Mouse (Mus musculus): ENCODE results near the gene Gm49711. TPM values are rescaled to one million over a fixed set of nuclear protein-coding genes. Genes with fewer than 3 reads are reported as not detected.
"Not testable (repeated sequence)": the region's sequence is repeated elsewhere in the genome, so short reads cannot be mapped to it uniquely, and the experiment has no call there.

Gene Gm49711
- polyA plus RNA-seq, 1 experiment: not detected

- Histone ChIP-seq H3K27ac (ENCODE audit: insufficient read depth, low read length) (no peak overlapping the region), H3K4me3 (ENCODE audit: insufficient read depth, low read length) (no peak overlapping the region), H3K4me1 (ENCODE audit: control insufficient read depth, insufficient read depth, low read length) (no peaks in the 10 kb centered on the region)
- TF ChIP-seq POLR2A (IDR thresholded peaks at IDR 0.05; ENCODE audit: low read depth, low read length): no peak
- TF ChIP-seq CTCF (IDR thresholded peaks at IDR 0.05; ENCODE audit: borderline replicate concordance, insufficient read depth, low read length): no peak
Measured at GRCm38 (mm10) chr16:92196741-92197331, 138.7 kb downstream of the Gm49711 start.

- Histone ChIP-seq H3K4me3 (ENCODE audit: insufficient read depth, low read length) (no peak overlapping the region), H3K4me1 (ENCODE audit: control insufficient read depth, insufficient read depth, low read length) (no peaks in the 10 kb centered on the region), H3K27ac (ENCODE audit: insufficient read depth, low read length) (no peak overlapping the region)
- no peak for TF ChIP-seq CTCF (IDR thresholded peaks at IDR 0.05; ENCODE audit: borderline replicate concordance, insufficient read depth, low read length)
- TF ChIP-seq POLR2A (IDR thresholded peaks at IDR 0.05; ENCODE audit: low read depth, low read length): no peak
Measured at GRCm38 (mm10) chr16:92200615-92201014, 142.5 kb downstream of the Gm49711 start.

- no peak for TF ChIP-seq CTCF (IDR thresholded peaks at IDR 0.05; ENCODE audit: borderline replicate concordance, insufficient read depth, low read length)
- TF ChIP-seq POLR2A (IDR thresholded peaks at IDR 0.05; ENCODE audit: low read depth, low read length): no peak
- Histone ChIP-seq H3K27ac (ENCODE audit: insufficient read depth, low read length) (no peak overlapping the region), H3K4me3 (ENCODE audit: insufficient read depth, low read length) (no peak overlapping the region), H3K4me1 (ENCODE audit: control insufficient read depth, insufficient read depth, low read length) (no peaks in the 10 kb centered on the region)
Measured at GRCm38 (mm10) chr16:92203599-92203998, 145.5 kb downstream of the Gm49711 start.

- no peak overlapping the region for H3K27ac ChIP-seq (ENCODE audit: insufficient read depth, low read length)
- H3K4me3 ChIP-seq (ENCODE audit: insufficient read depth, low read length): no peak overlapping the region
- no peak for TF ChIP-seq CTCF (IDR thresholded peaks at IDR 0.05; ENCODE audit: borderline replicate concordance, insufficient read depth, low read length)
- no peak for TF ChIP-seq POLR2A (IDR thresholded peaks at IDR 0.05; ENCODE audit: low read depth, low read length)
- H3K4me1 ChIP-seq (ENCODE audit: control insufficient read depth, insufficient read depth, low read length): no peaks in the 10 kb centered on the region
Measured at GRCm38 (mm10) chr16:92209291-92209781, 151.2 kb downstream of the Gm49711 start.

- H3K27ac ChIP-seq (ENCODE audit: insufficient read depth, low read length); H3K4me3 ChIP-seq (ENCODE audit: insufficient read depth, low read length): not testable (repeated sequence)
Measured at GRCm38 (mm10) chr16:92210316-92210715, 152.2 kb downstream of the Gm49711 start.

GRCm38 (mm10) chr16:92213911-92214310 is 155.8 kb downstream of the Gm49711 start:
- H3K27ac ChIP-seq (ENCODE audit: insufficient read depth, low read length); H3K4me3 ChIP-seq (ENCODE audit: insufficient read depth, low read length); H3K4me1 ChIP-seq (ENCODE audit: control insufficient read depth, insufficient read depth, low read length): not testable (repeated sequence)

More at GRCm38 (mm10) chr16:92210316-92210715, 152.2 kb downstream of the Gm49711 start:
- H3K4me1 ChIP-seq (ENCODE audit: control insufficient read depth, insufficient read depth, low read length): not testable (repeated sequence)

- H3K4me3 ChIP-seq (ENCODE audit: insufficient read depth, low read length): no peak overlapping the region
- H3K4me1 ChIP-seq (ENCODE audit: control insufficient read depth, insufficient read depth, low read length): no peaks in the 10 kb centered on the region
- no peak for TF ChIP-seq CTCF (IDR thresholded peaks at IDR 0.05; ENCODE audit: borderline replicate concordance, insufficient read depth, low read length)
- no peak for TF ChIP-seq POLR2A (IDR thresholded peaks at IDR 0.05; ENCODE audit: low read depth, low read length)
- no peak overlapping the region for H3K27ac ChIP-seq (ENCODE audit: insufficient read depth, low read length)
Measured at GRCm38 (mm10) chr16:92215599-92216390, 157.7 kb downstream of the Gm49711 start.

- Histone ChIP-seq H3K27ac (ENCODE audit: insufficient read depth, low read length) (no peak overlapping the region), H3K4me3 (ENCODE audit: insufficient read depth, low read length) (no peak overlapping the region), H3K4me1 (ENCODE audit: control insufficient read depth, insufficient read depth, low read length) (no peaks in the 10 kb centered on the region)
- TF ChIP-seq CTCF (IDR thresholded peaks at IDR 0.05; ENCODE audit: borderline replicate concordance, insufficient read depth, low read length) (no peak), POLR2A (IDR thresholded peaks at IDR 0.05; ENCODE audit: low read depth, low read length) (no peak)
Measured at GRCm38 (mm10) chr16:92220754-92221153, 162.6 kb downstream of the Gm49711 start.

GRCm38 (mm10) chr16:92228332-92228919 is 170.3 kb downstream of the Gm49711 start:
- TF ChIP-seq CTCF (IDR thresholded peaks at IDR 0.05; ENCODE audit: borderline replicate concordance, insufficient read depth, low read length): no peak
- TF ChIP-seq POLR2A (IDR thresholded peaks at IDR 0.05; ENCODE audit: low read depth, low read length): no peak
- H3K4me3 ChIP-seq (ENCODE audit: insufficient read depth, low read length): no peak overlapping the region
- no peaks in the 10 kb centered on the region for H3K4me1 ChIP-seq (ENCODE audit: control insufficient read depth, insufficient read depth, low read length)
- no peak overlapping the region for H3K27ac ChIP-seq (ENCODE audit: insufficient read depth, low read length)

- no peak for TF ChIP-seq POLR2A (IDR thresholded peaks at IDR 0.05; ENCODE audit: low read depth, low read length)
- no peak overlapping the region for H3K27ac ChIP-seq (ENCODE audit: insufficient read depth, low read length)
- no peak overlapping the region for H3K4me3 ChIP-seq (ENCODE audit: insufficient read depth, low read length)
- H3K4me1 ChIP-seq (ENCODE audit: control insufficient read depth, insufficient read depth, low read length): no peaks in the 10 kb centered on the region
Measured at GRCm38 (mm10) chr16:92230476-92230931, 172.4 kb downstream of the Gm49711 start.

Measured in embryonic fibroblast, embryonic 13.5 days (primary cell).